Mouse (Mus musculus): ENCODE data around the gene Panx3. TPM values are rescaled to one million over a fixed set of nuclear protein-coding genes. Genes with fewer than 3 reads are reported as not detected.

Panx3 gene
- total and polyA plus RNA-seq, 3 experiments = not detected

DNA sequence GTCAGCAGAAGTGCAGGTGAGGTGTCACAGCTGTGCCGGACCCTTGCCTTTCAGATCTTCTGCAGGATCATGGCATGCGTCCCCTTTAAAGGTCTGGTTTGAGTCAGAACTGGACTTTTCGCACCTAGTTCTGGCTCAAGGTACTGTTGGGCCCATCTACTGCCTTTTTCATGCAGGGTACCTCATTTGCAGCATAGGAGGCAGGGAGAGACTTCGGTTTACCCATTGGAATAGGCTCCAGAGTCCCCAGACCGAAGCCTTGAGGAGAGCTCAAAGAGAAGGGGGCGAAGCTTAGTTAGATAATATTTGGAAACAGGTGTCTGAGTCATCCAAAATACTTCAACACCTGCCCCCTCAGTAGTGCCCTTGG, 55.1 kb downstream of the Panx3 start:
- 23% methylated on average over 6 of the region's 6 CpGs for WGBS
- Histone ChIP-seq H3K9ac (ENCODE audit: low read depth, low read length) (peak overlapping the region; percentile 52), H3K4me1 (ENCODE audit: control insufficient read depth, insufficient read depth, low read length) (no peaks in the 10 kb centered on the region; the same call in none of the 2 replicates), H3K27ac (peak overlapping the region; percentile 84), H3K79me2 (replicated peaks; ENCODE audit: control insufficient read depth, insufficient read depth, low read length) (no peaks in the 10 kb centered on the region), H3K4me3 (peak overlapping the region; percentile 87), H3K36me3 (ENCODE audit: control insufficient read depth, insufficient read depth, low read length) (no peaks in the 10 kb centered on the region), H3K27me3 (ENCODE audit: control insufficient read depth, insufficient read depth, low read length) (no peaks in the 10 kb centered on the region)
- no peak for DNase-seq
- TF ChIP-seq EP300 (IDR thresholded peaks at IDR 0.05; ENCODE audit: insufficient read depth, low read depth, low read length) (no peak), CTCF (IDR thresholded peaks at IDR 0.05) (no peak), POLR2A (IDR thresholded peaks at IDR 0.05; ENCODE audit: insufficient read depth, low read depth, low read length) (no peak)
- intact Hi-C loops (cut with DNase I) = loop anchor here (1.0 to 2.0 kb wide), 5 partner anchors 45 to 266 kb away; partner anchors contain the start of gene Ccdc15

DNA sequence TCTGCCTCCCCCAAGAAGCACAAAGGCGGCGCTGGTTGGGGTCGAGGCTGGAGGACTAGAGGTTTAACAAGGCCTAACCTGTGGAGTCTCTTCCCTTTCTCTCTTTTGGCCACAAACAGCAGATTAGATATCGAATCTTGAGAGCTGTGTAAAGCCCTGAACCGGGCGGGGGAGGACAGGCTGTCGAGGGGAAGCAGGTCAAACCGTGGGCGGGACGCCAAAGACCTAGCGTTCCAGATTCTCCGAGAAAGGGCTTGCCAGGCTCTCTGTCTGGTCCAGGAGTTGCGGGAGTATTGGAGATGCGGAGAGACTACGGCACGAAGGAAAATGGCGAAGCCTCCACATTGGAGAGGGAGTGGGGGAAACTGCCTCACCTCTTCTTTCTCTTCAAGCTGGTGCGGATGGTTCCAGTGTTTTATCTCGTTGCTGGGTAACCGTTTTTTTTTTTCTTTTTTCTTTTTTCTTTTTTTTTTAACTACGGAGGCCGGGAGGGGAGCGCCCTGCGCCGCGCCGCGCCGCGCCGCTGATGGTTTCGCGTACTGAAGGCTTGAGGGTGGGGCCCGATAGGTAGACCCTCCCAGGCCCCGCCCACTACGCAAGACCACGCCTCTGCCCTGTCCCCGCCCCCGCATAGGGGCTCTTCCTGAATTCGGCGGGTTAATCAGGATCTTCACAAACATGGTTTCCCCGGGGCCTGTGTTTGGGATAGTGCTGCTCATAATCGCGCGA, 55.7 kb downstream of the Panx3 start, which contains the start of gene Spa17:
Gene Spa17, minus strand, starts transcription at position 541 of the 729 bp plus-strand sequence.
- Histone ChIP-seq H3K4me1 (ENCODE audit: control insufficient read depth, insufficient read depth, low read length) (no peaks in the 10 kb centered on the region; the same call in none of the 2 replicates), H3K4me3 (peak within 1 kb of the TSS; percentile 87), H3K9ac (ENCODE audit: low read depth, low read length) (peak within 1 kb of the TSS; percentile 76), H3K27me3 (ENCODE audit: control insufficient read depth, insufficient read depth, low read length) (no peaks in the 10 kb centered on the region), H3K79me2 (replicated peaks; ENCODE audit: control insufficient read depth, insufficient read depth, low read length) (no peaks in the 10 kb centered on the region), H3K36me3 (ENCODE audit: control insufficient read depth, insufficient read depth, low read length) (no peaks in the 10 kb centered on the region), H3K27ac (peak within 1 kb of the TSS; percentile 84)
- TF ChIP-seq EP300 (IDR thresholded peaks at IDR 0.05; ENCODE audit: insufficient read depth, low read depth, low read length) = peak; percentile 36; the same call in 1 of the 2 replicates
- no peak for TF ChIP-seq CTCF (IDR thresholded peaks at IDR 0.05)
- TF ChIP-seq POLR2A (IDR thresholded peaks at IDR 0.05; ENCODE audit: insufficient read depth, low read depth, low read length) = peak; percentile 57
- DNase-seq = peak; percentile 90 to 91
- intact Hi-C loops (cut with DNase I) = loop anchor here (1.0 to 2.0 kb wide), 5 partner anchors 45 to 265 kb away; partner anchors contain the start of gene Ccdc15
- whole genome bisulfite sequencing = under 1% methylated on average over 45 of the region's 45 CpGs

Other genes starting within 250 kb of the Panx3 start
- gene Robo3, start 236.0 kb downstream of the Panx3 start, total RNA-seq (2021) = not detected
- 0.29 TPM in 1 of 2 replicates, not detected in the other for gene Robo3, start 236.0 kb downstream of the Panx3 start, polyA plus RNA-seq (2012; rRNA removed)
- gene Msantd2, start 179.9 kb downstream of the Panx3 start, total RNA-seq (2021) = 1 to 10 TPM; 6.4 to 7.1 TPM
- gene Msantd2, start 179.9 kb downstream of the Panx3 start, polyA plus RNA-seq (2012; rRNA removed) = 10.7 and 12.8 TPM in 2 replicates
- 10 to 100 TPM; 58.5 to 81.3 TPM for gene Esam, start 141.2 kb downstream of the Panx3 start, total RNA-seq (2021)
- 77.1 and 87.2 TPM in 2 replicates for gene Esam, start 141.2 kb downstream of the Panx3 start, polyA plus RNA-seq (2012; rRNA removed)
- gene Vsig2, start 130.0 kb downstream of the Panx3 start, total RNA-seq (2021) = 1 to 10 TPM; 2.5 to 4.9 TPM
- 16.0 and 21.1 TPM in 2 replicates for gene Vsig2, start 130.0 kb downstream of the Panx3 start, polyA plus RNA-seq (2012; rRNA removed)
- gene Nrgn, start 116.3 kb downstream of the Panx3 start, total RNA-seq (2021) = 10 to 100 TPM in 1 of 2 experiments, 1 to 10 TPM in 1; 4.0 to 27.2 TPM
- gene Nrgn, start 116.3 kb downstream of the Panx3 start, polyA plus RNA-seq (2012; rRNA removed) = 8.6 and 21.7 TPM in 2 replicates
- 1 to 10 TPM; 7.7 to 8.2 TPM for gene Siae, start 113.5 kb downstream of the Panx3 start, total RNA-seq (2021)
- gene Siae, start 113.5 kb downstream of the Panx3 start, polyA plus RNA-seq (2012; rRNA removed) = 7.7 and 18.7 TPM in 2 replicates
- gene Spa17, start 55.5 kb downstream of the Panx3 start, total RNA-seq (2021) = 1 to 10 TPM; 1.9 to 3.8 TPM
- 1.6 and 2.3 TPM in 2 replicates for gene Spa17, start 55.5 kb downstream of the Panx3 start, polyA plus RNA-seq (2012; rRNA removed)
- 10 to 100 TPM; 30.7 to 32.9 TPM for gene Tbrg1, start 11.9 kb downstream of the Panx3 start, total RNA-seq (2021)
- gene Tbrg1, start 11.9 kb downstream of the Panx3 start, polyA plus RNA-seq (2012; rRNA removed) = 22.8 and 31.1 TPM in 2 replicates
- not detected for gene Olfr160, start 47.0 kb upstream of the Panx3 start, total RNA-seq (2021)
- gene Olfr160, start 47.0 kb upstream of the Panx3 start, polyA plus RNA-seq (2012; rRNA removed) = not detected in 2 replicates
- not detected for gene Olfr874, start 75.9 kb upstream of the Panx3 start, total RNA-seq (2021)
- not detected in 2 replicates for gene Olfr874, start 75.9 kb upstream of the Panx3 start, polyA plus RNA-seq (2012; rRNA removed)
- gene Olfr875, start 102.6 kb upstream of the Panx3 start, total RNA-seq (2021) = not detected
- gene Olfr875, start 102.6 kb upstream of the Panx3 start, polyA plus RNA-seq (2012; rRNA removed) = not detected in 2 replicates
- not detected for gene Olfr876, start 133.8 kb upstream of the Panx3 start, total RNA-seq (2021)
- not detected in 2 replicates for gene Olfr876, start 133.8 kb upstream of the Panx3 start, polyA plus RNA-seq (2012; rRNA removed)
- gene Olfr877, start 185.0 kb upstream of the Panx3 start, total RNA-seq (2021) = not detected
- gene Olfr877, start 185.0 kb upstream of the Panx3 start, polyA plus RNA-seq (2012; rRNA removed) = not detected in 2 replicates
- gene Olfr145, start 227.5 kb upstream of the Panx3 start, total RNA-seq (2021) = not detected
- gene Olfr145, start 227.5 kb upstream of the Panx3 start, polyA plus RNA-seq (2012; rRNA removed) = not detected in 2 replicates
- gene Olfr878, start 248.6 kb upstream of the Panx3 start, total RNA-seq (2021) = not detected
- gene Olfr878, start 248.6 kb upstream of the Panx3 start, polyA plus RNA-seq (2012; rRNA removed) = not detected in 2 replicates

Measured in heart, adult 2 months (tissue).